Mouse (Mus musculus) spleen, adult 2 months (tissue): Measurements from ENCODE around the gene Usp37. TPM values are rescaled to one million over a fixed set of nuclear protein-coding genes. Genes with fewer than 3 reads are reported as not detected.
A peak's percentile ranks its signal among the peaks of the same experiment; 100 is the strongest.

ENCODE experiments used
- DNase-seq, 2 experiments: peaks; one replicate each; pipeline versions ENCODE4 v3.0.0 to v3.0.0-alpha.2; 2012 to 2021; ENCODE audit warnings: low spot score in 2 of 2, low read depth in 1 of 2
- H3K27ac ChIP-seq: fragments of 200-500 bp; 2 replicates; pipeline ENCODE4 v1.5.1; 2012; ENCODE audit warnings: low read length, inconsistent platforms; ENCODE audit not compliant: insufficient read depth
- H3K27me3 ChIP-seq: fragments of 200-500 bp; 2 replicates; pipeline ENCODE4 v1.6.1; 2012; ENCODE audit warnings: mild to moderate bottlenecking, moderate library complexity, low read length, inconsistent platforms; ENCODE audit not compliant: control insufficient read depth, insufficient read depth
- H3K36me3 ChIP-seq: fragments of 200-500 bp; 2 replicates; pipeline ENCODE4 v1.6.1; 2012; ENCODE audit warnings: mild to moderate bottlenecking, low read length, inconsistent platforms; ENCODE audit not compliant: control insufficient read depth, insufficient read depth
- H3K4me1 ChIP-seq: fragments of 200-500 bp; 2 replicates; pipeline ENCODE4 v1.6.1; 2011; ENCODE audit warnings: inconsistent platforms; ENCODE audit not compliant: control insufficient read depth, insufficient read depth, insufficient read length
- H3K4me3 ChIP-seq: fragments of 200-500 bp; 2 replicates; pipeline ENCODE4 v1.5.1; 2011; ENCODE audit warnings: mild to moderate bottlenecking, inconsistent platforms; ENCODE audit not compliant: insufficient read depth, insufficient read length; ENCODE audit errors: extremely low read depth
- CTCF ChIP-seq: fragments of 200-500 bp; IDR thresholded peaks from 2 replicates; pipeline ENCODE4 v1.5.1; 2011; ENCODE audit warnings: mild to moderate bottlenecking, inconsistent platforms; ENCODE audit not compliant: insufficient read depth, insufficient read length, insufficient replicate concordance; ENCODE audit errors: extremely low read depth
- POLR2A ChIP-seq: fragments of 200-500 bp; IDR thresholded peaks from 2 replicates; pipeline ENCODE4 v1.6.1; 2011; ENCODE audit warnings: low read depth, low read length, inconsistent platforms
- WGBS: fragments of 180-500 bp; shearing (Covaris S2); methylation state at CpG from one replicate; pipeline ENCODE4 v1.1.7; 2018; 5-methylcytosine and 5-hydroxymethylcytosine counted together
- polyA plus RNA-seq: library from polyadenylated mRNA; depleted of rRNA; stranded (reverse); fragments of >200 nt; gene quantifications from 2 replicates; pipeline ENCODE4 v1.2.3, GENCODE M21; 2012; rRNA removed

The Usp37 gene
- polyA plus RNA-seq, 1 experiment: 2.5 TPM

DNA sequence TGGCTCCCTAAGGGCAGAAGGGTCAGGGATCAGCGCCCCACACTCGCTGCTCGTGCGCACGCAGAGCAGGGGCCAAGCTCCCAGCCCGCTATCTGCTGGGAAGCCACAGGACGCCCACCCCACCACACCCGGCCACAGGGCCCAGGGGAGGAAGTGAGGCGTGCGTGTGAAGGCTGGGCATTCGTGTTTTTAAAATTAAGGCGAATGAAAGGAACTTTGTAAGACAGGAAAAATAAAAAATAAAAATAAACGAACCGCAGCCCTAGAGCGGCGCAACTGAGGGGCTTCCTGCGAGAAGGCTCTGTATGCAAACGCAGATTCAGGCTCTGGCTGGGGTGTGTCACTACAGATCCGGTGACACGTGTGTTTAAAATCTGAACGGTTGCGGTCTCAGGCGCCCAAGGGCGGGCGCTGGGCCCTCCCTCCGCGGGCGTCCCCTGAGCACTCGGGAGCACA is 154.2 kb downstream of the Usp37 start:
- Histone ChIP-seq H3K27me3 (no peaks in the 10 kb centered on the region), H3K36me3 (peaks cover 12% of the 10 kb centered on the region), H3K4me1 (peaks cover 25% of the 10 kb centered on the region), H3K4me3 (peak overlapping the region; percentile 23; the same call in 1 of the 2 replicates), H3K27ac (peak overlapping the region; percentile 91)
- TF ChIP-seq CTCF (no peak), POLR2A (no peak)
- under 1% methylated on average over 29 of the region's 29 CpGs for WGBS
- DNase-seq: peak; percentile 72 to 74

DNA sequence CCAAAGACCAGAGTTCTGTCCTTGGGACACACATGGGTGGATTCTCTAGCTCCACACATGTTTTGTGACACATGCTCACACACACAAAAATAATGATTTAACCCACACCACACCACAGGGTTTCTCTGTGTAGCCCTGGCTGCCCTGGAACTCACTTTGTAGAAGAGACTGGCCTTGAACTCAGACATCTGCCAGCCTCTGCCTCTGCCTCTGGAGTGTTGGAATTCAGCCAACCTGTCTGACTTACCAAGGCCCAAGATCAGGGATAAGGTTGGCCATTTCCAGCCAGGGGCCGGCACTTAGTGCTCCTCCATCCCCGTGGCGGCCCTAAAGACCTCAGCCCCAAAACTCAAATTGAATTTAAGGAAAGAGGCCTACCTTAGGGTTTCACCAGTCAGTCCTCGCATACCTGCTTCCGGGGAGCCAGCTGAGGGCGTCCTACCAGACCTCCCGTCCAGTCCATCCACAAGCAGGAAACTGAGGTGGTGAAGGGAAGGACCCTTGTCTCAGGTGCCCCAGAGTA is 155.6 kb downstream of the Usp37 start:
- H3K4me3 ChIP-seq: no peak overlapping the region
- TF ChIP-seq CTCF (no peak), POLR2A (no peak)
- no peaks in the 10 kb centered on the region for H3K36me3 ChIP-seq
- DNase-seq: no peak
- 0 out of 2 replicates have a peak overlapping the region, but pooled peaks have one; percentile 4 for H3K27ac ChIP-seq
- 90% methylated on average over 7 of the region's 7 CpGs for WGBS
- no peaks in the 10 kb centered on the region for H3K27me3 ChIP-seq
- H3K4me1 ChIP-seq: peaks cover 25% of the 10 kb centered on the region

DNA sequence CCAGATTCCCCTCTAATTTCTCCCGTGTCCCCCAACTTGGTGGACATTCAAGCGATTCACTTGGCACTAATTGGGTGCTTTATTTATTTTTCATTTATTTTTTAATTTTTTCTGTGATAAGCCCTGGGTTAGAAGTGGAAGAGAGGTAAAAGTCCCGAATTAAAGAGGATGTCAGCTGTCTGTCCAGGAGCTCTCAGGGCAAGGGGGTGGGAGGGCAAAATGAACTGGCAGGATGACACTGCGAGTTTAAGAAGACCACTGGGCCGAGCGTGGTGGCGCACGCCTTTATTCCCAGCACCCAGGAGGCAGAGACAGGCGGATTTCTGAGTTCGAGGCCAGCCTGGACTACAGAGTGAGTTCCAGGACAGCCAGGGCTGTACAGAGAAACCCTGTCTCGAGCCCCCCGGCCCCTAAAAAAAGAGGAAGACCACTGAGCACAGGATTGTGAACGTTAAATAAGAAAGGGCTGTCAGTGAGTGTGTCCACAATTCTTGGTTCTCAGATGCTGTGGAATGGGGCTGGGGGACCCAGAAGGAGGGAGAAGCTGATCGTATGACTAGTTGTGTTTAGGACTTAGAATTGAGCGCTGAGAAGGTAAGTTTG is 156.6 kb downstream of the Usp37 start:
- peak overlapping the region; percentile 64 for H3K4me3 ChIP-seq
- H3K27ac ChIP-seq: peak overlapping the region; percentile 95
- WGBS: 44% methylated on average over 15 of the region's 15 CpGs
- TF ChIP-seq CTCF: no peak
- TF ChIP-seq POLR2A: no peak
- H3K27me3 ChIP-seq: no peaks in the 10 kb centered on the region
- H3K4me1 ChIP-seq: peaks cover 22% of the 10 kb centered on the region
- no peaks in the 10 kb centered on the region for H3K36me3 ChIP-seq
- DNase-seq: no peak

DNA sequence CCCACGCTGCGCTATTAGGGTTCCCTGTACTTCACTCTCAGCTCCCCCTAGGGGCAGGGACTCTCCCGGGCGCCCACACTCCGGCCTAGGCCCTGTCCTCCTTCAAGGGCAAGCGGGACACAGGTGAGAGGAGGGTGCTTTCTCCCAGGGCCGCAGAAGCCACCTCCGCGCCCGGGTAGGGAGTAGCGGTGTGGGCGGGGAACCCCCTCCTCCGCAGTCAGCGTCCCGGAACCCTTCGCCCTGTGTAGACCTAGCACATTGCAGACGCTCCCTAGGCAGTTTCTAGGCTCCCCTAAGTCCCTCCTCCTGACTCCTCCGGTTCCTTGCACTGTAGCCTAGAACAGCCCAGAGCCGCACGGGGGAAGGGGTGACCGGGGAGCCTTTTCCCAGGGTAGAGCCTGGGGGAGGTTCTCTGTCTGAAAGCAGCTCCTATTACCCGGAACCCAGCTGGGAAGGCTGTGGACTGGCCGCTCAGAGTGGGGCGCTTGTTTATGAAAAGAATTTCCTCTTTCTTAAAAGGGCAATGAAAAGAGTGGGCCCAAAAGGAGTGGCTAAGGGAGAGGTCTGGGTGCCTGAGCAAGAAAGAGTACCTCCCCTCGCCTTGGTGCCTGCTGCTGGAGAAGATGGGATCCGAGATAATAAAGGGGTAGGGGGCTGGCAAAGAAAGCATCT is 157.2 kb downstream of the Usp37 start:
- under 1% methylated on average over 26 of the region's 26 CpGs for WGBS
- TF ChIP-seq POLR2A (peak; percentile 49), CTCF (peak; percentile 19; the same call in 1 of the 2 replicates)
- no peaks in the 10 kb centered on the region for H3K36me3 ChIP-seq
- H3K27ac ChIP-seq: peak overlapping the region; percentile 95
- DNase-seq: peak; percentile 89 to 90
- peak overlapping the region; percentile 64 for H3K4me3 ChIP-seq
- H3K4me1 ChIP-seq: peaks cover 27% of the 10 kb centered on the region
- H3K27me3 ChIP-seq: no peaks in the 10 kb centered on the region

DNA sequence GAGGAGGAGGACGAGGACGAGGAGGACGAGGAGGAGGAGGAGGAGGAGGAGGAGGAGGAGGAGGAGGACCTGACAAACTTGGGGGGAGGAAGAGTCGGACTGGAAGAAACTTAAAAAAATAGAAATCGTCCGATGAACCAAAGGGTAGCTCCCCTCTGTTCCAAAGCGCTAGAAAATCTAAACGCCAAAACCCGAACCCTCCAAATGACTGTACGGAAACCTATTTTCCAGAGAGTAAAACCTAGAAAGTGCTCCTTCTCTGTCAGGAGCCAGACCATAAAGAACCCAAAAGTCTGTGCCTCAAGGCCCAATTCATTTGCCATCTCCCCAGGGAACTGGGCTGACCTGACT is 157.7 kb downstream of the Usp37 start:
- WGBS: 42% methylated on average over 7 of the region's 10 CpGs
- Histone ChIP-seq H3K4me1 (peaks cover 29% of the 10 kb centered on the region), H3K4me3 (peak overlapping the region; percentile 64), H3K27ac (peak overlapping the region; percentile 95), H3K27me3 (no peaks in the 10 kb centered on the region), H3K36me3 (no peaks in the 10 kb centered on the region)
- TF ChIP-seq CTCF (no peak), POLR2A (no peak)
- DNase-seq: no peak

DNA sequence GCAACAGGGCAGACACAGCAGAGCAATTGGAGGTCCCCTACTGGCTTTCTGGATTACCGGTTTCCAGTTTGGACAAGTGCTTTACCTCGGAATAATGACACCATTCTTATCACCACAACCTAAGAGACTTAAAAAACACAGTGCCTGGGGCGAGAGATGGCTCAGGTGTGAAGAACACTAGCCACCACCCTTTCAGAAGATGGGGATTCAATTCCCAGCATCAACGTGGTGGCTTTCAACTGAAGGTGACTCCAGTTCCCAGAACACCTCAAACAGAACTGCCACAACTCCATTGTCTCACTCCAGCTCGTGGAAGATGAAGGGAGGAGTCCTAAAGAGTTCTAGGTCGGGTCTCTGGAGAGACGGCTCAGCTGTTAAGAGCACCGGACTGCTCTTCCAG is 158.6 kb downstream of the Usp37 start:
- DNase-seq: no peak
- no peak overlapping the region for H3K4me3 ChIP-seq
- WGBS: 87% methylated on average over 8 of the region's 8 CpGs
- no peak overlapping the region for H3K27ac ChIP-seq
- no peak for TF ChIP-seq CTCF
- TF ChIP-seq POLR2A: no peak
- no peaks in the 10 kb centered on the region for H3K36me3 ChIP-seq
- H3K4me1 ChIP-seq: peaks cover 28% of the 10 kb centered on the region
- no peaks in the 10 kb centered on the region for H3K27me3 ChIP-seq

Other genes starting within 250 kb of the Usp37 start
- gene Tmbim1, start 238.7 kb downstream of the Usp37 start, polyA plus RNA-seq: 60.8 and 66.5 TPM in 2 replicates
- 0.31 and 0.51 TPM in 2 replicates for gene Catip, start 182.2 kb downstream of the Usp37 start, polyA plus RNA-seq
- gene Slc11a1, start 169.1 kb downstream of the Usp37 start, polyA plus RNA-seq: 169 and 200 TPM in 2 replicates
- gene Ctdsp1, start 152.8 kb downstream of the Usp37 start, polyA plus RNA-seq: 96.1 and 114 TPM in 2 replicates
- not detected in 2 replicates for gene Vil1, start 134.9 kb downstream of the Usp37 start, polyA plus RNA-seq
- 12.6 and 14.8 TPM in 2 replicates for gene Cnot9, start 38.2 kb downstream of the Usp37 start, polyA plus RNA-seq
- not detected in 2 replicates for gene Plcd4, start 1.4 kb downstream of the Usp37 start, polyA plus RNA-seq
- gene Zfp142, start 44.0 kb upstream of the Usp37 start, polyA plus RNA-seq: 13.5 and 14.2 TPM in 2 replicates
- 7.9 and 9.3 TPM in 2 replicates for gene Bcs1l, start 44.0 kb upstream of the Usp37 start, polyA plus RNA-seq
- 31.4 and 33.5 TPM in 2 replicates for gene Rnf25, start 57.1 kb upstream of the Usp37 start, polyA plus RNA-seq
- 0.56 and 0.92 TPM in 2 replicates for gene Stk36, start 57.2 kb upstream of the Usp37 start, polyA plus RNA-seq
- 10.4 and 13.4 TPM in 2 replicates for gene Ttll4, start 117.5 kb upstream of the Usp37 start, polyA plus RNA-seq
- 23.2 and 25.0 TPM in 2 replicates for gene Cyp27a1, start 169.3 kb upstream of the Usp37 start, polyA plus RNA-seq
- 0.06 and 0.18 TPM in 2 replicates for gene Prkag3, start 204.9 kb upstream of the Usp37 start, polyA plus RNA-seq
- gene Wnt6, start 227.6 kb upstream of the Usp37 start, polyA plus RNA-seq: 1.9 and 2.0 TPM in 2 replicates
- 3.1 and 3.2 TPM in 2 replicates for gene Wnt10a, start 247.2 kb upstream of the Usp37 start, polyA plus RNA-seq